Mouse (Mus musculus): ENCODE data around the gene Gen1. TPM values are rescaled to one million over a fixed set of nuclear protein-coding genes. Genes with fewer than 3 reads are reported as not detected.

Gen1 gene
- 12.7 and 18.2 TPM in 2 replicates for polyA plus RNA-seq (2014; fragmentation: Nextera tagmentation; extraction: Ambion mirVana)

GRCm38 (mm10) chr12:11265382-11266281, at the start of gene Gen1, which contains the start of gene Smc6:
Gene Gen1, minus strand, starts transcription at chr12:11265801.
Gene Smc6, plus strand, starts transcription at chr12:11265886.
- H3K27me3 ChIP-seq (ENCODE audit: control insufficient read depth, insufficient read depth, low read length) = no peaks in the 10 kb centered on the region
- under 1% methylated on average over 80 of the region's 83 CpGs for WGBS
- H3K4me3 ChIP-seq (ENCODE audit: low read length) = peak within 1 kb of the TSS; percentile 86

GRCm38 (mm10) chr12:11313840-11314239, 48.2 kb upstream of the Gen1 start:
- H3K9me3 ChIP-seq (ENCODE audit: control insufficient read depth, low read length) = no peaks in the 10 kb centered on the region
- no peaks in the 10 kb centered on the region for H3K4me1 ChIP-seq (ENCODE audit: control insufficient read depth, insufficient read depth, low read length)
- H3K36me3 ChIP-seq (ENCODE audit: control insufficient read depth, insufficient read depth, low read length) = peaks cover 57% of the 10 kb centered on the region
- H3K27me3 ChIP-seq (ENCODE audit: control insufficient read depth, insufficient read depth, low read length) = no peaks in the 10 kb centered on the region
- no peak overlapping the region for H3K4me3 ChIP-seq (ENCODE audit: low read length)
- 84% methylated on average over 1 of the region's 1 CpGs for WGBS
- no peak overlapping the region for H3K27ac ChIP-seq (ENCODE audit: low read depth, low read length)
- no peak overlapping the region for H3K9ac ChIP-seq (ENCODE audit: low read depth, low read length)
- no peak overlapping the region for H3K4me2 ChIP-seq (replicated peaks; ENCODE audit: low read depth, low read length)
- no peak for ATAC-seq (ENCODE audit: low FRiP score, low TSS enrichment)

More at GRCm38 (mm10) chr12:11265382-11266281, at the start of gene Gen1, which contains the start of gene Smc6:
- H3K9me3 ChIP-seq (ENCODE audit: control insufficient read depth, low read length) = no peaks in the 10 kb centered on the region
- peak within 1 kb of the TSS; percentile 60 for H3K4me2 ChIP-seq (replicated peaks; ENCODE audit: low read depth, low read length)
- H3K27ac ChIP-seq (ENCODE audit: low read depth, low read length) = peak within 1 kb of the TSS; percentile 94
- ATAC-seq (ENCODE audit: low FRiP score, low TSS enrichment) = peak; percentile 99
- H3K36me3 ChIP-seq (ENCODE audit: control insufficient read depth, insufficient read depth, low read length) = no peaks in the 10 kb centered on the region
- H3K9ac ChIP-seq (ENCODE audit: low read depth, low read length) = peak within 1 kb of the TSS; percentile 95
- peaks cover 9% of the 10 kb centered on the region for H3K4me1 ChIP-seq (ENCODE audit: control insufficient read depth, insufficient read depth, low read length)

DNA sequence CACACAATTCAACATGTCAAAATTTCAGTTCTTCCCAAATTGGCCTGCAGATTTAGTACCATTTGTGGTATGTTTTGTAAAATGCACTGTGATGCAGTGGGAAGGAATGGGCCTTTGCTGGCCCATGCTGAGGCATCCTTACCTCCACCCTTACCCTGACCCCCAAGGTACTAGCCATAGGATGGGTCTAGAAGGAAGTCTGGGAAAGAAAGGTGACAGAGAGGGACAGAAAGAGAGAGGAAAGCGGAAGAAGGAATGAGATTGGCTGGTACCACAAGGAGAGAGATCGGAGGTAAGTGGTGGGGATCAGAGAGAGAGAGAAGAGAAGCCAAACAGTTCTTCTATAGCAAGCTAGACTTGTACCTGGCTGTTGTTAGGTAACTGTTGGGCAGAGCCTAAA, 45.5 kb upstream of the Gen1 start:
- Histone ChIP-seq H3K9ac (ENCODE audit: low read depth, low read length) (no peak overlapping the region), H3K4me2 (replicated peaks; ENCODE audit: low read depth, low read length) (no peak overlapping the region), H3K36me3 (ENCODE audit: control insufficient read depth, insufficient read depth, low read length) (peaks cover 59% of the 10 kb centered on the region), H3K9me3 (ENCODE audit: control insufficient read depth, low read length) (no peaks in the 10 kb centered on the region), H3K27ac (ENCODE audit: low read depth, low read length) (no peak overlapping the region), H3K4me3 (ENCODE audit: low read length) (no peak overlapping the region), H3K4me1 (ENCODE audit: control insufficient read depth, insufficient read depth, low read length) (no peaks in the 10 kb centered on the region), H3K27me3 (ENCODE audit: control insufficient read depth, insufficient read depth, low read length) (no peaks in the 10 kb centered on the region)
- no peak for ATAC-seq (ENCODE audit: low FRiP score, low TSS enrichment)
- WGBS = 98% methylated on average over 2 of the region's 2 CpGs

- Histone ChIP-seq H3K36me3 (ENCODE audit: control insufficient read depth, insufficient read depth, low read length) (peaks cover 66% of the 10 kb centered on the region), H3K27ac (ENCODE audit: low read depth, low read length) (no peak overlapping the region), H3K4me1 (ENCODE audit: control insufficient read depth, insufficient read depth, low read length) (no peaks in the 10 kb centered on the region), H3K4me3 (ENCODE audit: low read length) (no peak overlapping the region), H3K9me3 (ENCODE audit: control insufficient read depth, low read length) (no peaks in the 10 kb centered on the region), H3K27me3 (ENCODE audit: control insufficient read depth, insufficient read depth, low read length) (no peaks in the 10 kb centered on the region), H3K4me2 (replicated peaks; ENCODE audit: low read depth, low read length) (no peak overlapping the region), H3K9ac (ENCODE audit: low read depth, low read length) (no peak overlapping the region)
- no peak for ATAC-seq (ENCODE audit: low FRiP score, low TSS enrichment)
- WGBS = 92% methylated on average over 8 of the region's 8 CpGs
Observed at GRCm38 (mm10) chr12:11306753-11307645, 41.4 kb upstream of the Gen1 start.

DNA sequence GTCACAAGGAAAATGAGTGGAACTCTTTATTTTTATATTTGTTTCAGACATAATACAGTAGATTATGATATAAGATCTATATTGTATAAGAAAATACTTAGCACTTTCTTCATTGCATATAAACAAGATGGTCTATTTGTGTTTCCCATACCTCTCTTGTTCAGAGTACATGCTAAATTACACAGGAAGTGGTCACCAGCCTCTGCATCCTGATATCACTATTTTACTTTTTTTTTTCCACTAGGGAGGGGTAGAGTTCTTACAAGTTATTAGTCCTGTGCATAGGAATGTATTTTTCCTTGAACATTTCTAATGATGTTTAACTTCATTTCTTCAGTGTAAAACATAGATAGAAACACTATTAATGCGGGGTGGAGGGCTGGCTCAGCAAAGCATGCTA, 35.3 kb upstream of the Gen1 start:
- no peak overlapping the region for H3K27ac ChIP-seq (ENCODE audit: low read depth, low read length)
- H3K9ac ChIP-seq (ENCODE audit: low read depth, low read length) = no peak overlapping the region
- ATAC-seq (ENCODE audit: low FRiP score, low TSS enrichment) = no peak
- no peaks in the 10 kb centered on the region for H3K4me1 ChIP-seq (ENCODE audit: control insufficient read depth, insufficient read depth, low read length)
- 100% methylated on average over 1 of the region's 1 CpGs for WGBS
- H3K36me3 ChIP-seq (ENCODE audit: control insufficient read depth, insufficient read depth, low read length) = peaks cover 69% of the 10 kb centered on the region
- no peaks in the 10 kb centered on the region for H3K27me3 ChIP-seq (ENCODE audit: control insufficient read depth, insufficient read depth, low read length)
- no peak overlapping the region for H3K4me3 ChIP-seq (ENCODE audit: low read length)
- no peak overlapping the region for H3K4me2 ChIP-seq (replicated peaks; ENCODE audit: low read depth, low read length)
- no peaks in the 10 kb centered on the region for H3K9me3 ChIP-seq (ENCODE audit: control insufficient read depth, low read length)

- H3K27me3 ChIP-seq (ENCODE audit: control insufficient read depth, insufficient read depth, low read length) = no peaks in the 10 kb centered on the region
- 100% methylated on average over 2 of the region's 2 CpGs for WGBS
- no peak overlapping the region for H3K4me2 ChIP-seq (replicated peaks; ENCODE audit: low read depth, low read length)
- H3K4me1 ChIP-seq (ENCODE audit: control insufficient read depth, insufficient read depth, low read length) = no peaks in the 10 kb centered on the region
- H3K4me3 ChIP-seq (ENCODE audit: low read length) = no peak overlapping the region
- no peak for ATAC-seq (ENCODE audit: low FRiP score, low TSS enrichment)
- no peaks in the 10 kb centered on the region for H3K9me3 ChIP-seq (ENCODE audit: control insufficient read depth, low read length)
- H3K36me3 ChIP-seq (ENCODE audit: control insufficient read depth, insufficient read depth, low read length) = peaks cover 77% of the 10 kb centered on the region
- H3K27ac ChIP-seq (ENCODE audit: low read depth, low read length) = no peak overlapping the region
- no peak overlapping the region for H3K9ac ChIP-seq (ENCODE audit: low read depth, low read length)
Observed at GRCm38 (mm10) chr12:11286382-11286781, 20.8 kb upstream of the Gen1 start.

DNA sequence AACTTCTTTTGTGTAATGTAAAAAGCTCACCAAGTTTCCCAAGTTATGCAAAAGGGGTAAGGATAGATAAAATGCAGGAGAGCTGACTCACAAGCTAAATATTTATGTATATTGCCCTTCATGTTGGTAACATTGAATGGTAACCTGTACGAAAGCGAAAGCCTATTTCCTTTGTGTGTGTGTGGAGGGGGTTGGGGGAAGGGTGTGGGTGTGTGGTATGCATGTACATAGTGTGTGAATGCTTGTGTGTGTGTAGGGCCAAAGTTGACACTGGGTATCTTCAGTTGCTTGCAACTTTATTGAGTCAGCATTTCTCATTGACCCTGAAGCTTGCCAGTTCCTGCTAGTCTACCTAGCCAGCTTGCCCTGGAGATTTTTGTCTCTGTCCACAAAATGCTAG, 16.0 kb upstream of the Gen1 start:
- H3K27me3 ChIP-seq (ENCODE audit: control insufficient read depth, insufficient read depth, low read length) = no peaks in the 10 kb centered on the region
- peaks cover 74% of the 10 kb centered on the region for H3K36me3 ChIP-seq (ENCODE audit: control insufficient read depth, insufficient read depth, low read length)
- H3K9ac ChIP-seq (ENCODE audit: low read depth, low read length) = no peak overlapping the region
- ATAC-seq (ENCODE audit: low FRiP score, low TSS enrichment) = no peak
- H3K27ac ChIP-seq (ENCODE audit: low read depth, low read length) = no peak overlapping the region
- 91% methylated on average over 2 of the region's 2 CpGs for WGBS
- H3K9me3 ChIP-seq (ENCODE audit: control insufficient read depth, low read length) = no peaks in the 10 kb centered on the region
- no peak overlapping the region for H3K4me3 ChIP-seq (ENCODE audit: low read length)
- no peaks in the 10 kb centered on the region for H3K4me1 ChIP-seq (ENCODE audit: control insufficient read depth, insufficient read depth, low read length)
- H3K4me2 ChIP-seq (replicated peaks; ENCODE audit: low read depth, low read length) = no peak overlapping the region

DNA sequence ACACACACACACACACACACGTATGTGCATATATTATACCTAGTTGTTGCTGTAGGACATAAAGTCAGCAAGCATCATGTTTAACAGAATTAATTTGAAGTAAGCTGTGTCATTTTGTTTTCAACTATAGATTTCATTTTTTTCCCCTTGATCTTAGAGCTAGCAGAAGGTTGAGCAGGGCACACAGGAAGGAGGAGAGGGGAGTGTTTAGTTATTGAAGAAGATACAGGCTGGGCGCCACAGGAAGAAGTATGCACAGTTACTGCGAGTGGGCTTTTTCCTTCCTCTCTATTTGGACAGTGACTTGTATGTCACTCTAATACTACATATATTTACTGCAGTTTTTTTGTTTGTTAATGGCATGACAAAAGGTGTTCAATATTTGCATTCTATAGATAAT, 14.3 kb upstream of the Gen1 start:
- no peaks in the 10 kb centered on the region for H3K9me3 ChIP-seq (ENCODE audit: control insufficient read depth, low read length)
- no peak overlapping the region for H3K4me3 ChIP-seq (ENCODE audit: low read length)
- no peaks in the 10 kb centered on the region for H3K27me3 ChIP-seq (ENCODE audit: control insufficient read depth, insufficient read depth, low read length)
- no peak overlapping the region for H3K27ac ChIP-seq (ENCODE audit: low read depth, low read length)
- H3K9ac ChIP-seq (ENCODE audit: low read depth, low read length) = no peak overlapping the region
- no peak for ATAC-seq (ENCODE audit: low FRiP score, low TSS enrichment)
- H3K4me2 ChIP-seq (replicated peaks; ENCODE audit: low read depth, low read length) = no peak overlapping the region
- H3K4me1 ChIP-seq (ENCODE audit: control insufficient read depth, insufficient read depth, low read length) = no peaks in the 10 kb centered on the region
- 96% methylated on average over 3 of the region's 3 CpGs for WGBS
- peaks cover 63% of the 10 kb centered on the region for H3K36me3 ChIP-seq (ENCODE audit: control insufficient read depth, insufficient read depth, low read length)

Measured in kidney, embryonic 14.5 days (tissue).